Mouse (Mus musculus) adrenal gland, postnatal 36 days (tissue): ENCODE data around the gene Snap23. TPM values are rescaled to one million over a fixed set of nuclear protein-coding genes. Genes with fewer than 3 reads are reported as not detected.
"Not testable (repeated sequence)": the region's sequence is repeated elsewhere in the genome, so short reads cannot be mapped to it uniquely, and the experiment has no call there.

Experiments used
- DNase-seq, 2 experiments: peaks; one replicate each; pipeline ENCODE4 v3.0.0; 2021; ENCODE audit warnings: mixed read lengths in 1 of 2
- long read RNA-seq, 2 experiments: library from polyadenylated mRNA; stranded (forward); transcript quantifications; one replicate each; pipeline ENCODE4 v2.0.0; 2021; ENCODE audit warnings: borderline sequencing depth in 2 of 2
- total RNA-seq, 2 experiments: library from RNA; stranded (reverse); gene quantifications; 2 replicates each; pipeline ENCODE4 v1.2.3; 2021

Gene Snap23
- total RNA-seq: 10 to 100 TPM; 61.8 to 73.3 TPM
- long read RNA-seq, experiment 1, transcript Snap23-201 (8 exons, 2,658 nt): minor isoform, 5 of 71 reads
- long read RNA-seq, experiment 1, transcript Snap23-202 (8 exons, 2,723 nt): major isoform, 55 of 71 reads
- long read RNA-seq, experiment 1, partial matches to known transcripts: 3 of 71 reads
- long read RNA-seq, experiment 1, other reads (novel, unspliced or antisense): 8 of 71 reads
- long read RNA-seq, experiment 2, transcript Snap23-202 (8 exons, 2,723 nt): major isoform, 6 of 10 reads
- long read RNA-seq, experiment 2, partial matches to known transcripts: 1 of 10 reads
- long read RNA-seq, experiment 2, other reads (novel, unspliced or antisense): 2 of 10 reads

DNA sequence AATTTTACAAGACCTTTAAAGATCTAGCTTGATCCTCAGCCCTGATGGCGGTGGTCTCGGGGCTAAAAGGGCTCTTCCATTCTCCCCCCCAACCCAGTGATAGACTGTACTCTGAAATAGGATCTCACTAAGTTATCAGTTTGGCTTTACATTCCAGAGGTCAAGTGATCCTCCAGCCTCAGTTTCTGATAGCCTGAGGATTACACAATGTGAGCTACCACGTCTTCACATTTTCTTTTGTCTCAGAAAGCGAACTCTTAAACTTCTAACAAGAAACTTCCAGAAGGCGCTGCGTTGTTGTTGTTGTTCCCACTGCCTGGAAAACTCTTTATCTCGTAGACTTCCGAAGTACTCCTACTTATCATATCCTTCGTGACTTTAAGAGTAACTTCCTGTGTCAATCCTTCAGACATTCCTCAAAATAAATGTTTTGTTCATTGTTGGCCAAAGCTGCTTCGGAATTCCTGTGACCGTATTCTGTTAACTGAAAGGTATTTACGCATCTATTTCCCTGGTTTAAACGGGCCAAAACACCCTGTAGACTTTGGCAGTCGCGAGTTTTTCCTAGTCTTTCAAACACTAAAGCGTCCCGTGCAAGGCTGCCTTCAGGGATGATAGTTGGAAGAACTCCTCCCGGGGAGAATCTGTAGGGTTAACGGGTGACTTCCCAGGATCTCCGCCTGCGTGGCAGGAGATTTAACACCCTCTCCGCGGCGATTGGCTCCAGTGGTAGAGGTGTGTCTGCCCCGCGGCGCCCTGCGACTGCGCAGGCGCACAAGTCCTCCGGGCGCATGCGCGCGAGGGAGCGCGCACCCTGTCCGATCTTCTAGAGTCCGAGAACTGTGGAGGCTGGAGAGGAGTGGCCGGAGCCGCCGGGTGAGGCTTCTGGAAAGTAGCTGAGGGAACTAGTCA is at the start of gene Snap23:
TSS of gene Snap23 (plus strand) at position 786 of the 912 bp plus-strand sequence.
- DNase-seq: peak; percentile 95 to 96

DNA sequence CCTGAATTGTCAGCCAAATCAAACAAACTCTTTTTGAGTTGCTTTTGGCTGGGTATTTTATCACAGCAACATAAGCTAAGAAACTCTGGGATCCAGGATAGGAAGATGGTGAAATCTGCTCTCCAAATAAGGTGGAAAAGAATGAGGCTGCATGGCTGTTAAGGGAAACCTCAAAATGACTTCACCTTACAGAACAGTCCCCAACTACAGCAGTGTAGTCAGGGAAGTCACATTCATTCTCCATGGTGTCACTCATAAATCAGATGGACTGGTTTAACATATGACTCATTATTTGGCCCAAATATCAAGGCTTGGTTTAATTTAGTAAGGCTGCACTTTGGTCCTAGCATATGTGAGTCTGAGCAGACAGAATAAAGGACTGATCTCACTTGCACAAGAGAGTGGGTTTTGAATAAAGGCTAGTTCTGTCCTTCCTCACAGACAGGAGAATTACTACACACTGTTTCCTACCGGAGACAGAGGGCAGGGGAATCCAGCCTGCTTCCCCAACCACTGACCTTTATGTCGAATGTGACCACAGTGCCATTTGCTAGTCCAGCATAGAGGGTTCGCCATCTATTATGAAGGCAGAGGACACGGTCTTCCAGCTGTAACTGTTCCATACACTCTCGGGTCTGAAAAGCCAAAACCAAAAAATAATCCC is 48.8 kb upstream of the Snap23 start:
- no peak for DNase-seq

DNA sequence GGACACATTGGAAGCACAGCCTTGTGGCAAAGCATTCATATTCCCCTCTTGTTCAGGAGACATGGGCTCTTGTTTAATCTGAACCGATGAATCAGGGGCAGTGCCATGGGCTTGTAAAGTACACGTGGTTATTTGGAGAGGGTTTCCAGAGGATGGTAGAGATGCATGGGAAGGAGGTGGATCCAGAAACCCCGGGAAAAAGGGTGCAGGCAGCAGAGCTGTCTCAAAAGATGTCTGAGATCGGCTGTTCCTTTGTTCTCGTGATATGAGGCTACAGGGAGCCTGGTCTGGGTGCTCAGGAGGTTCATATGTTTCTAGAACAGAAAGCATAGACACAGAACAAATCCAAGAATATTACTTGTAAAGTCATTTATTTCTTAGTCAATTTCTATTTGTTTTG is 40.7 kb upstream of the Snap23 start:
- DNase-seq: no peak

DNA sequence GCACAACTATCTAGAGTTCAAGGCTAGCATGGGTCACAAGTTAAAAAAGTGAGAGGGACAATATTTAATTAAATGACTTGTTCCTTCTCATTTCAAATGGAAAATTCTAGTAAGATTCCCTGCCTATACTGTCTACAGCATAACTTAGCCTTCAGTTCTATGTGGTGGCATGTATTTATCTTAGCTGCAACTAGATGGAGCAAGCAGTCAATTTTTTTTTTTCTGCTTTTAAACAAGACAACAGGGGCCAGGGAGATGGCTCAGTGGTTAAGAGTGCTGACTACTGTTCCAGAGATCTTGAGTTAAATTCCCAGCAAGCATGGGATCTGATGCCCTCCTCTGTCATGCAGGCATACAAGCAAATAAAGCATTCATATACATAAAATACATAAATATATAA is 37.9 kb upstream of the Snap23 start:
- no peak for DNase-seq

DNA sequence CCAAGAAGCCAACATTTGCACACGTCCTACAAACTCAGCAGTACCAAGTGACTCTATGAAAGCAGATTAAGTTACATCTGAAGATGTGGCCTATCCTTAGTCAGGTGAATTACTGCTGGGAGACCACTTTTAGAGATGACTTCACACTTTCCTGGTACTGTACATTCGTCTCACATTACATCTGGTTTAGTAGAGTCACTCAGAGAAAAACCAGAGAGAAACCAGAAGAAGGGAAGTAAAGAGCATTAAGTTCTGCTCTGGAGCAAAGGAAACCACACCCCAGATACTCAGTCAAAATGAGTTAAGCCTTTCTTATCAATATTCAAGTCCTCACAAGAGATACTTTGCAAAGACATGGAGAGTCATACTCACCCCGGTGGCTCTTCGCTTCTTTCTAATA is 36.2 kb upstream of the Snap23 start:
- DNase-seq: no peak

DNA sequence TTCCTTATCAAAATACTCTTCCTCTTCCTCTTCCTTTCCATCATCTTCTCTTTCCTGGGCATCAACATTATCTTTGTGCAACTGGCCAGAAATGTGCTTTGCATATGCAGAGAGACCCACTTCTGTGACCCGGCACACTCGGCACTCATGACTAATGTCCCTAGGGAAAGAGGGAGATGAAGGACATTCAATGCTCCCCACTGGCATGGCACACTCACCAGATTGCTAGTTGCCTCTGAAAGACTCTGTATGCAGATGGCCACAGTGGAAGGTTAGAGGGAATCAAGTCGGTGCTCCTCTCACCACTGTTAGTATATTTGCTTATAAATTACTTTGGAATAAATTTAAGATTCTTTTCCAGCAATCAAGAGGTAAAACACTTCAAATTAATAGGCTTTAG is 28.1 kb upstream of the Snap23 start:
- DNase-seq: peak; percentile 38 to 43

DNA sequence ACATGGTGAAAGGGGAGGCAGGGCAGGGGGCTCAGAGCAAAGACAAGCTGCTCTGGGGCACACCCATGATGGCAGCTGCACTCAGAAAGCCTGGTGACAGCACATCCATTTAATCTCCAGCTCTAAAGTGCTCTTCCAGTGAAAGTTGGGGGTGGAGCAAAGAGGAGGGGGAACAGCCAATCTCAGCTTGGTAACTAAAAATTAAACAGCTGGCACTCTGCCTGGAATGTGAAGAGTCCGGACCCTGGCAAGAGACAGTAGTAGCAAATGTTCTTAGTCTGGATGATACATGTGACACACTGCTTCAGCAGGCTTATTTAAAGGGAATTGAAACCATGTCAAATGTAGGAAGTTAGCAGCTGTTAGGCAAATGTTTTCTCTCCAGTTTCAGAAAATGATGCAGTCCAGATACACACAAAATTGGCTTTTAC is 27.7 kb upstream of the Snap23 start:
- peak; percentile 45 to 81 for DNase-seq

DNA sequence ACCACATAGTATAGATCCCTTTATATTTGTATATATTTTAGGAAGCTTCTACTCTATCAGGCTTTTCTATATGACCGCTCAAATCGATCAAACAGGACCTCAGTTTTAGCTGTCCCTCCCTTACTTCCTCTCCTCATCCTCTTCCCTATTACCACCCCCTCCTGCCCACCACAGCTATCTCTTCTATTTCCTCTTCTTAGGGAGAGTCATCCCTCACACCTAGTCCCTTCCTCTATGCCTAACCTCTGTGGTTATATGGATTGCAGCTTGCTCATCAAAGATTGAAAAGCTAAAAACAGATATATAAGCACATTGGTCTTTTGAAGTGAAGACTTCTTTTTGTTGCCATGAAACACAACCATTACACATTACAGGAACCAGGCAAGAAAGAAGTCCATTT is 22.7 kb upstream of the Snap23 start:
- no peak for DNase-seq

DNA sequence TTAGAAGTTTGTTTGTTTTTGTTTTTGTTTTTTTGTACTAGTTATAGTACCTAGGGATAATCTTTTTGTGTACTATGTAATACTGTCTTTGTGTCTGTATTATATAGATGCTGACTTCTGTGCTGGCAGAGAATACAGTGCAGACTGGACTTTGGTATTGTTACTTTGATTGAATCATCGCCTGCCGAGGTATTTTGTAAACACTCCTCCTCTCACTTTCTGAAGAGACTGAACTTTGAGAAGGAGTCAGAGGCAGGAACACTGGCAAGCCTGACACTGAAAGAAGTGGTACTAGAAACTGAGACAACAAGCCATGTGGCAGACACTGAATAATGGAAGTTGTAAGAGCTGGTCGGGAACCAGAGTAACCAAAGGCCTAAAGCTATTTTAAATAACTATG is 10.6 kb upstream of the Snap23 start:
- DNase-seq: no peak

DNA sequence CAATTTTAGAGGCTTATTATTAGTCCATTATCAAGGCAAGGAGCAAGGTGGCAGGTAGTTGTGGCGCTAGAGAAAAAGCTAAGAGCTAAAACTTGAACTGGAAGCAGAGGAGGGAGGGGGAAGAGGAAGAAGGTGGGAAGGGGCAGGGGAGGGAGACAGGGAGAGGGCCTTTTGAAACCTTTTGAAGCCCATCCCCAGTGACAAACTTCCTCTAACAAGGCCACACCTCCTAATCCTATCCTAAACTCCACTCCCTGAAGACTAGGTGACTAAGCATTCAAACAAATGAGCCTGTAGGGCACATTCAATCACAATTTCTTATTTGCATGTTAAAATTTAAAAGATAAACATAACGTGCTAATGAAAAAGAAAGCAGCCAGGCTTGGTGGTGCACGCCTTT is 8.7 kb upstream of the Snap23 start:
- no peak for DNase-seq

DNA sequence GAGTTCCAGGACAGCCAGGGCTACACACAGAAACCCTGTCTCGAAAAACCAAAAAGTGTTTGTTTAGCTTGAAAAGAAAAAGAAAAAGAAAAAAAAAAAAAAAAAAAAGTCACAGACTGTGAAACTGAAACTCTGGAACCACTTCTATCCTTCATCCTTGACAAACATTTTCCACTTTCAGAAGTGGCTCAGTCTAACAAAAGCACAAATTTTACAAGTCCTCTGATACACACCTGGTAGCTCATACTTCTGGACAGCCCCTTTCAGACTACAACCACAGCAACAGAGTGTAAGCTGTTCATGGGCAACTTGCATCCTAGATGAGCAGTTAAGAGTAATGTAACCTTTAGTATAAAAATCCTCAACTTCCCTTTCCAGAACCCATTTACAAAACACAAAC is 5.9 kb upstream of the Snap23 start:
- DNase-seq: no peak

DNA sequence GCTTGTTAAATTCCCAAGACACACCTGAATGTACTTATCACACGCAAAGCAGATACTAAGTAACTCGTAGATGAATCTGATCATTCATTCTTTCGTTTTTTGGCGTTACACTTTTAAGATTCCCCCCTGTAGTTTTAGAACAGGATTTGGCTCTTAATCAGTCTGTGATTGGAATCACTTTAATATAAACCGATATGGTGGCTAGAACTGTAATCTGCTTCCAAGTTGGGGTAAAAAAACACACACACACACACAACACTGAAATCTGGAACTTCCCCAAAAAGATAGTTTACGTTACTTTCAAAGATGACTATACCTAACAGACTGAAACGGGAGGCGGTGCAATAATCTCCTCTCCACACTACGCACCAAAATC is 4.6 kb upstream of the Snap23 start:
- DNase-seq: no peak

DNA sequence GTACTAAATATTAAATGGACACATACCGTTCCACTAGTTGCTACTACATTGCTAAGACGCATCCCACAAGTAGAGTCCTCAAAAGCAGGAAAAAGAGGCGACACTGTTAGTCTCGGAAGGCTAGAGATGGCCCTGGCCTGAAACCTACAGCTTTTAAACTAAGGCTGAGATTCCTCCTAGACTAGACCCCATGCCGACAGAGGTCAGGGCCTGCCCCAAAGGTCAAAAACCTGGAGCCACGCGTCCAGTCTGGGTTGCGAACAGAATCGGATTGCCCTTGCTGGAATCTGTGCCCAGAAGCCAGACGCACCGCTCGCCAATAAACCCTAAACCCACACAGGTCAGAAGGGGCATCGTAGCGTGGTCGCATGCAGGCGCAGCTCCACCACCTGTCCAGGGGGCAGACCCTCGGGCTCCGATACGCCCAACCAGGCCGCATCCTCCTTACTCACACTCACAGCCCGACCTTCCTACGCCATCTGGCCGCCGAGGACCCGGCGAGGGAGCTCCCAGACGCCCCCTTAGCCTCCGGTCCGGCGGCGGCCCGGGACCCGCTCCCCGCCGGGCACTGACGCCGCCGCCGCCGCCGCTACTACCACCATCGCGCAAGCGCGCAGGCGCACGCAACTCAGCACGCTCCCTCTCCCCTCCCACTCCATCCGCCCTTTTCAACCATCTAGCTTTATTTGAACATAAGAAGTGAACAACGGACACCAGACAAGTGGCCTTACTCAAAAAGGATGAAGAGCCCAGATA is 4.1 kb upstream of the Snap23 start, which contains the start of gene Zfp106:
TSS of gene Zfp106 (minus strand) at position 609 of the 756 bp plus-strand sequence.
- DNase-seq: peak; percentile 92

DNA sequence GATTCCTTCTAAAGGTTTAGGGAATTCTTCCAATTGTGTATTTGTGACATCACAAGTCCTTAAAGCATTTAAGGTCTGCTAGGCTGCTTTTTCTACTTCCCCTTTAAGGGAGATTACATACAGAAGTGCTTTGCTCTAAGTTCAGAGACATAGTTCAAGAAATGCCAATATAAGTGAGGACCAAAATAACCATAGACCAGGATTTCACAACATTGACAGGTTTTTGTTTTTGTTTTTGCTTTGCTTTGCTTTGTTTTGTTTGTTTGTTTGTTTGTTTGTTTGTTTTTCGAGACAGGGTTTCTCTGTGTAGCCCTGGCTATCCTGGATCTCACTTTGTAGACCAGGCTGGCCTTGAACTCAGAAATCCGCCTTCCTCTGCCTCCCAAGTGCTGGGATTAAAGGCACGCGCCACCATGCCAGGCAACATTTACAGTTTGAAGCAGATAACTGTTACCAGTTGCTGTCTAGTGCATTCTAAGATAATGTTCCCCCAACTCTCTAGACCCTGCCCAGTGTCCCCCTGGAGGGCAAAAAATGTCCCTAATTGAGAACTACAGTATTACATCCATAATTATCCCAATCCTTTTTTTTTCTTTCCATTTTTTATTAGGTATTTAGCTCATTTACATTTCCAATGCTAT is 2.8 kb upstream of the Snap23 start:
- not testable (repeated sequence) for DNase-seq

DNA sequence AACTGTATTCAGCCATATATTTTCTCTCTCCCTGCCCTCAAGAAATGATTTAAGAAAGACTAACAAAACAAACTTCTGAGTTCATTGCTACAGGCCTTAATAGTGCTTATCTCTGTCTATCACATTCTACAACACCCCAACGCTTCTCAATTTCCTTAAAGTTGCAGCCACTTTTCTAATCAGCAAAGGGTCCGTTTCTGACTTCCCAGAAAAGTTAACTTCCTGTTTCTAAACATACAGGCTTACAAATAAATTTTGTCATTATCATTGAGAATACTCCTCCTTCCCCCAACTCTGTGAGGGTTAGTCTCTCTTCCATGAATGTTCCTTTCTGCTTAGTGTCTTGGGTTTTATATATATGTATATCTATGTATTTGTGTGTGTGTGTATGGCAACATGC is 2.1 kb upstream of the Snap23 start:
- DNase-seq: no peak

DNA sequence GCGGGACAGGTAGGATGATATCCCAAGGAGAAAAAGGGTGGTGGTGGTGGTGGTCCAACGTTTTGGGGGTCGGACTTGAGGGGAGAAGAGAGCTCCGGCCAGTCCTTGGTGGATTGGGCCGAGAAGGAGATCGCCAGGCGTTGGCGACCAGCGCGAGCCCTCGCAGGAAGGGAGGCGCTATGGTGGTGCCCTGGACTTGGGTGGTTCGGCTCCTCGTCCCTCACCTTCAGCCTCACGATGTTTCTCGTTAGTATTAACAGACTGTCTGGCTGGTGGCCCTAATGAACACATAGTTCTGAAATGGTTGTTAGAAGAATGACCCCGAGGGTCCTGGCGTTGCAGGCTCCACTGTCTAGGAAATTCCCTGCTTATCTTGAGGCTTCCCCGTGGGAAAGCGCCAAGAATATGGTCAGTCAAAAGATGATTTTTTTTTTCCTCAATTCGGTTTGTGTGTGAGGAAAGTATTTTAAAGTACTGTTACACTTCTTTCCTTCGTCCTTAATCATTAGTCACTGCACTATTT is 388 bp downstream of the Snap23 start:
- no peak for DNase-seq

DNA sequence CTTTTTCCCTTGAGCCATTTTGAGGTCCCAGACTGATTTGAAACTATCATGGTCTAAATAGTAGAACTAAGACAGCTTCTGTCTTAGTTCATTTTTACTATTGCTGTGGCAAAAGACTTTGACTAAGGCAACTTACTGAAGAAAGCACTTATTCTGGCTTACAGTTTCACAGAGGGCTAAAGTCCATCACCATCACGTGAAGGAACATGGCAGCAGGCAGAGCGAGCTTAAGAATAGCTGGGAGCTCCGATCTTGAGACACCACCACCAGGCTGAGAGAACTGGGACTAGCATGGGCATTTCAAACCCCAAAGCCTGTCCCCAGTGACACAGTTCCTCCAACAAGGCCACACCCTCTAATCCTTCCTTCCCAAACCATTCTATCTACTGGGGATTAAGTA is 3.6 kb downstream of the Snap23 start:
- no peak for DNase-seq

DNA sequence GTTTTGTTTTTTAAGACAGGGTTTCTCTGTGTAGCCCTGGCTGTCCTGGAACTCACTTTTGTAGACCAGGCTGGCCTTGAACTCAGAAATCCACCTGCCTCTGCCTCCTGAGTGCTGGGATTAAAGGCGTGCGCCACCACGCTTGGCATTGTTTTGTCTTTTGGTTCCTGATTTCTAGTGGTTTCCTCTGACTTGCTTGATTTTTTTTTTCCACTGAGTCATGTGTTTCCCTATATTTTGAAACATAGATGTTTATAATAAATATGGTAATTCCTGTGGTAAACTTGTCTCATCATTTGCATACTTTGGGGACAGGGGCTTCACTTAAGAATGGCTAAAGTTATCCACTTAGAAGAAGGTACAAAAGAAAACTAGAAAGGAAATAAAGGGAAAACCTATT is 4.7 kb downstream of the Snap23 start:
- DNase-seq: not testable (repeated sequence)

DNA sequence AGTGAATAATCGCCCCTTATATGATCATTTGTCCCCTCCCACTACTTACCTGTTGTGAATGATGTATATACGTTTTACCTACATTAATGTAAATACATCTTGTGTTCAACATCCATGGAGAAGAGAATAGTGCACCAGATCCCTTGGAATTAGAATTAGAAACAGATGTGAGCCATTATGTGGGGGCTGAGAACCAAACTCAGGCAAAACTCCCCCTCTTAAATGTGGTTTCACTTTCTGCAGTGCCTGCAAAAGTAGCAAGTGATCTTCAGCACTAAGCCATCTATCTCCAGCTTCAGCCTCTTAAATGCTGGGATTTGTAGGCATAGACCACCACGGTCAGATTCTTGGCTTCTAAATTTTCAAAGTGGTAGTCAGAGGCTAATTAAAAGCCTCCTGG is 7.7 kb downstream of the Snap23 start:
- no peak for DNase-seq

DNA sequence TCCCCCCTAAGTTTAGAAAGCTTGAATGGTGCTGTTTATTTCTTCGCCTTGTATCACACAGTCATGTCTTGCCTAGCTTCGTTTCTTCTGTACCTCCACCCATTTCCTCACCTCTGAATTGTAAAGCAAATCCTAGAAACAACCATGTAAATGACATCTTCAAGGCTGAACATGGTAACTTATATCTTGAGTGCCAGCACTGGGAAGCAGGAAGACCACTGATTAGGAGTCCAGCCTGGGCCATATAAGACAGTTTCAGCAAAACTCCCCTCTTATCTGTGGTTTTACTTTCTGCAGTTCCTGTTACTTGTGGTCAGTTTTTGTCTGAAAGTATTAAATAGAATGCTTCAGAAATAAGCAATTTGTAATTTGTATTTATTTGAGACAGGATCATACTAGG is 8.5 kb downstream of the Snap23 start:
- DNase-seq: no peak

DNA sequence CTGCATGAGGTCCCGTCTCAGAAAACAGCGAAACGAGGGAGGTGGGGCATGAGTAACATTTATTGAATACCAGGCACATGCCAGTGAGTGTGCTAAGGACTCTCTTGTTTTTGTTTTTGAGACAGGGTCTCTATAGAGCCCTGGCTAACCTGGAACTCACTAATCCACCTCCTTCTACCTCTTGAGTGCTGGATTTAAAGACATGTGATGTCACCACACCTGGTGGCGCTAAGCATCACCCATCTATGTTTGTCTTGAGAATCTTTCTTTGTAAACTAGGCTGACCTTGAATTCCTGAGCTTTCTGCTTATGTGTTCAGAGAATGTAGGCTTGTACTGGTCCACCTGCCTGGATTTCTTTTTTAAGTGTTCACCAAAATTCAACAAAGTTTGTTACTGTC is 10.3 kb downstream of the Snap23 start:
- DNase-seq: no peak
